In the genomic region with DNA sequence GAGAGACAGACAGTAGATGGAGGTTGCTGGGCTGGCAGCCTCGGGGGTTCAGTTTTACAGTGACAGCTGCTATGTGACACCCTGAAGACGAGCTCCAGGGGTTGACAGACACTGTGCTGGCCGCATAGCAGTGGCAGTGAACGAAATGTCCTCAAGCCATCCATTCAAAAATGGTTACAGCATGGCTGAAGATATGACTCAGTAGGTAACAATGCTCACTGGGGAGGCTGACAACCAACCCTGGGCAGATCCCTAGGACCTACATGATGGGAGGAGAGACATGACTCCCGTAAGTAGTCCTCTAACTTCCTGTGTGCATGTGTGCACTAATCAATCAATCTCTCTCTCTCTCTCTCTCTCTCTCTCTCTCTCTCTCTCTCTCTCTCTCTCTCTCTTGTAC, we compare ENCODE assay signal across 26 mouse cellular contexts. TPM values are rescaled to one million over a fixed set of nuclear protein-coding genes. Genes with fewer than 3 reads are reported as not detected.
A peak's percentile ranks its signal among the peaks of the same experiment; 100 is the strongest.
DNase-seq lines count a peak whose midpoint lies in the region; ATAC-seq and TF ChIP-seq lines count a peak whose summit lies in the region.
"Had no signal": no experiment of that assay in that cellular context is flagged by ENCODE, and none has a peak within 500 bp of the region (broad histone marks: within the 10 kb centered on the region; RNA-seq: fewer than 3 reads in every experiment).

No protein-coding gene starts in this region.

- H3K36me3 ChIP-seq in stomach, postnatal 0 days (ENCODE audit: control insufficient read depth, insufficient read depth, low read length) = no peaks in the 10 kb centered on the region
- H3K36me3 ChIP-seq: embryonic facial prominence, embryonic 13.5 days; embryonic facial prominence, embryonic 15.5 days; forebrain, embryonic 10.5 days; forebrain, embryonic 12.5 days; G1E had no signal

- no peak overlapping the region for H3K4me2 ChIP-seq in stomach, postnatal 0 days (replicated peaks; ENCODE audit: low read depth)
- H3K4me2 ChIP-seq: embryonic facial prominence, embryonic 13.5 days; embryonic facial prominence, embryonic 15.5 days; forebrain, embryonic 12.5 days had no signal

- H3K9me3 ChIP-seq in stomach, postnatal 0 days (ENCODE audit: control insufficient read depth, low read length) = no peaks in the 10 kb centered on the region
- H3K9me3 ChIP-seq: embryonic facial prominence, embryonic 13.5 days; embryonic facial prominence, embryonic 15.5 days; forebrain, embryonic 10.5 days; forebrain, embryonic 12.5 days; G1E had no signal

- DNase-seq in 3134 (ENCODE audit: extremely low read depth, insufficient read length, low spot score) = peak; percentile 57
- peak; percentile 8 for DNase-seq in NIH3T3 (ENCODE audit: low read depth)
- no peak for DNase-seq in stomach, postnatal 0 days (ENCODE audit: low spot score)
- DNase-seq in heart, postnatal 10 days = no peak
- no peak for DNase-seq in left cerebral cortex, postnatal 14 days (ENCODE audit: low spot score in 2 of 2)
- DNase-seq: adrenal gland, adult 8-10 months; adrenal gland, postnatal 14 days; adrenal gland, postnatal 36 days; B cell, adult 2 months; cerebellum, adult 11-12 months; cerebellum, adult 2 months; cerebellum, adult 9-10 months; cerebellum, postnatal 14 days; cerebellum, postnatal 36 days; embryo, embryonic 11 days had no signal

- no peak for TF ChIP-seq EP300 in stomach, postnatal 0 days (optimal IDR thresholded peaks at IDR 0.05)

- 52% methylated on average over 5 of the region's 5 CpGs for WGBS in stomach, postnatal 0 days

- H3K27me3 ChIP-seq in stomach, postnatal 0 days (ENCODE audit: control insufficient read depth, insufficient read depth, low read length) = no peaks in the 10 kb centered on the region
- H3K27me3 ChIP-seq: embryonic facial prominence, embryonic 13.5 days; embryonic facial prominence, embryonic 15.5 days; forebrain, embryonic 12.5 days had no signal

- no peak overlapping the region for H3K9ac ChIP-seq in stomach, postnatal 0 days (ENCODE audit: low read length)
- H3K9ac ChIP-seq: embryonic facial prominence, embryonic 13.5 days; embryonic facial prominence, embryonic 15.5 days; forebrain, embryonic 12.5 days had no signal

- 0 out of 2 replicates have a peak, but pooled peaks have one; percentile 28 for ATAC-seq in stomach, postnatal 0 days (ENCODE audit: low FRiP score, low TSS enrichment)
- ATAC-seq: activated CD4-positive, CD25-positive, alpha-beta regulatory T cell, adult 4 months; CD4-positive, CD25-positive, alpha-beta regulatory T cell, adult 4 months; forebrain, embryonic 14.5 days; forebrain, embryonic 16.5 days had no signal

- TF ChIP-seq CTCF in stomach, postnatal 0 days (IDR thresholded peaks at IDR 0.05; ENCODE audit: low read depth) = no peak

- intact Hi-C loops in heart, postnatal 10 days (cut with DNase I) = no loop called here
- intact Hi-C loops in left cerebral cortex, postnatal 14 days (cut with DNase I) = no loop called here

- H3K4me1 ChIP-seq in stomach, postnatal 0 days (replicated peaks; ENCODE audit: control insufficient read depth, insufficient read depth) = no peaks in the 10 kb centered on the region

- no peak overlapping the region for H3K4me3 ChIP-seq in stomach, postnatal 0 days (ENCODE audit: low read depth, low read length)
- H3K4me3 ChIP-seq: embryonic facial prominence, embryonic 13.5 days; embryonic facial prominence, embryonic 15.5 days; erythroblast, embryonic 14.5 days; forebrain, embryonic 10.5 days; forebrain, embryonic 12.5 days had no signal

- no peak overlapping the region for H3K27ac ChIP-seq in stomach, postnatal 0 days (replicated peaks)
- H3K27ac ChIP-seq: embryonic facial prominence, embryonic 13.5 days; embryonic facial prominence, embryonic 15.5 days; forebrain, embryonic 10.5 days; forebrain, embryonic 12.5 days had no signal

RNA-seq across cellular contexts. Expression of gene Celsr1, which starts 45.7 kb away (rescaled TPM):
- polyA plus RNA-seq in stomach, postnatal 0 days (2015; fragmentation: Nextera tagmentation; extraction: Ambion mirVana) = 2.0 and 2.2 TPM in 2 replicates
- total RNA-seq in heart, postnatal 10 days (2021) = 10 to 100 TPM; 15.1 to 17.1 TPM
- total RNA-seq in left cerebral cortex, postnatal 14 days (2021) = 1 to 10 TPM; 2.2 to 3.1 TPM
- total RNA-seq: CH12.LX had no signal

Comparison
In these comparisons a context has a peak if more than half of its experiments do, and no peak if none do; other contexts are left out.
1. DNase-seq: peak in 3134 (single experiment) and NIH3T3 (single experiment); none in stomach, postnatal 0 days (single experiment), heart, postnatal 10 days (0 of 2) and left cerebral cortex, postnatal 14 days (0 of 2).